Mouse (Mus musculus) kidney, embryonic 16.5 days (tissue): ENCODE data around the gene Arhgap45. TPM values are rescaled to one million over a fixed set of nuclear protein-coding genes. Genes with fewer than 3 reads are reported as not detected.

Experiments used
- polyA plus RNA-seq: library from polyadenylated mRNA; unstranded; fragments of >200 nt; fragmentation: Nextera tagmentation; extraction: Ambion mirVana; gene quantifications from 2 replicates; pipeline ENCODE4 v1.2.1, GENCODE M21; 2015

Arhgap45 gene
- polyA plus RNA-seq, 1 experiment from 2014 or later, result 11.3 TPM

Other genes with a start within 250 kb of the Arhgap45 start
- 66.4 and 77.0 TPM in 2 replicates for gene Rnf126, start 249.7 kb upstream of the Arhgap45 start, polyA plus RNA-seq
- 23.9 and 26.4 TPM in 2 replicates for gene Fstl3, start 239.4 kb upstream of the Arhgap45 start, polyA plus RNA-seq
- gene Prss57, start 225.7 kb upstream of the Arhgap45 start, polyA plus RNA-seq, result not detected in 2 replicates
- gene Palm, start 223.1 kb upstream of the Arhgap45 start, polyA plus RNA-seq, result 190 and 194 TPM in 2 replicates
- gene Misp, start 195.7 kb upstream of the Arhgap45 start, polyA plus RNA-seq, result 18.2 and 18.5 TPM in 2 replicates
- 431 and 491 TPM in 2 replicates for gene Ptbp1, start 162.2 kb upstream of the Arhgap45 start, polyA plus RNA-seq
- gene Prtn3, start 142.2 kb upstream of the Arhgap45 start, polyA plus RNA-seq, result 7.9 and 8.2 TPM in 2 replicates
- gene Plppr3, start 142.0 kb upstream of the Arhgap45 start, polyA plus RNA-seq, result 72.7 and 78.6 TPM in 2 replicates
- 0.60 and 0.76 TPM in 2 replicates for gene Elane, start 130.4 kb upstream of the Arhgap45 start, polyA plus RNA-seq
- not detected in 2 replicates for gene Cfd, start 125.8 kb upstream of the Arhgap45 start, polyA plus RNA-seq
- 71.0 and 72.4 TPM in 2 replicates for gene Med16, start 107.7 kb upstream of the Arhgap45 start, polyA plus RNA-seq
- gene Gm26602, start 105.8 kb upstream of the Arhgap45 start, polyA plus RNA-seq, result 9.2 TPM in 1 of 2 replicates, not detected in the other
- gene Kiss1r, start 99.7 kb upstream of the Arhgap45 start, polyA plus RNA-seq, result 1.5 and 2.1 TPM in 2 replicates
- 169 and 170 TPM in 2 replicates for gene R3hdm4, start 95.4 kb upstream of the Arhgap45 start, polyA plus RNA-seq
- gene Arid3a, start 89.6 kb upstream of the Arhgap45 start, polyA plus RNA-seq, result 5.5 and 9.2 TPM in 2 replicates
- gene Wdr18, start 56.5 kb upstream of the Arhgap45 start, polyA plus RNA-seq, result 101 and 113 TPM in 2 replicates
- 0.54 and 0.71 TPM in 2 replicates for gene Grin3b, start 45.9 kb upstream of the Arhgap45 start, polyA plus RNA-seq
- 10.8 and 11.2 TPM in 2 replicates for gene Tmem259, start 32.3 kb upstream of the Arhgap45 start, polyA plus RNA-seq
- 309 and 332 TPM in 2 replicates for gene Cnn2, start 28.1 kb upstream of the Arhgap45 start, polyA plus RNA-seq
- 4.2 and 4.4 TPM in 2 replicates for gene Abca7, start 20.2 kb upstream of the Arhgap45 start, polyA plus RNA-seq
- gene Polr2e, start 23.1 kb downstream of the Arhgap45 start, polyA plus RNA-seq, result 242 and 248 TPM in 2 replicates
- 617 and 706 TPM in 2 replicates for gene Gpx4, start 30.5 kb downstream of the Arhgap45 start, polyA plus RNA-seq
- gene Sbno2, start 88.9 kb downstream of the Arhgap45 start, polyA plus RNA-seq, result 16.1 and 17.6 TPM in 2 replicates
- gene Stk11, start 99.2 kb downstream of the Arhgap45 start, polyA plus RNA-seq, result 18.2 and 20.2 TPM in 2 replicates
- 676 and 688 TPM in 2 replicates for gene Atp5d, start 122.0 kb downstream of the Arhgap45 start, polyA plus RNA-seq
- 6.4 and 7.3 TPM in 2 replicates for gene Cbarp, start 124.2 kb downstream of the Arhgap45 start, polyA plus RNA-seq
- 15.9 and 16.8 TPM in 2 replicates for gene Midn, start 131.6 kb downstream of the Arhgap45 start, polyA plus RNA-seq
- 96.2 and 101 TPM in 2 replicates for gene Cirbp, start 149.3 kb downstream of the Arhgap45 start, polyA plus RNA-seq
- gene 1600002K03Rik, start 156.3 kb downstream of the Arhgap45 start, polyA plus RNA-seq, result 15.2 and 15.3 TPM in 2 replicates
- 11.0 and 11.8 TPM in 2 replicates for gene Efna2, start 162.8 kb downstream of the Arhgap45 start, polyA plus RNA-seq
- gene Mum1, start 209.8 kb downstream of the Arhgap45 start, polyA plus RNA-seq, result 72.2 and 74.6 TPM in 2 replicates
- 398 and 444 TPM in 2 replicates for gene Ndufs7, start 232.5 kb downstream of the Arhgap45 start, polyA plus RNA-seq
- 38.1 and 38.3 TPM in 2 replicates for gene Gamt, start 244.4 kb downstream of the Arhgap45 start, polyA plus RNA-seq
- gene Dazap1, start 244.8 kb downstream of the Arhgap45 start, polyA plus RNA-seq, result 52.7 and 55.4 TPM in 2 replicates